Mouse (Mus musculus): ENCODE data around the gene Mlst8. TPM values are rescaled to one million over a fixed set of nuclear protein-coding genes. Genes with fewer than 3 reads are reported as not detected.
"Not testable (repeated sequence)": the region's sequence is repeated elsewhere in the genome, so short reads cannot be mapped to it uniquely, and the experiment has no call there.

The Mlst8 gene
- polyA plus RNA-seq, 2 experiments from 2014 or later, result 12.6 to 15.3 TPM

DNA sequence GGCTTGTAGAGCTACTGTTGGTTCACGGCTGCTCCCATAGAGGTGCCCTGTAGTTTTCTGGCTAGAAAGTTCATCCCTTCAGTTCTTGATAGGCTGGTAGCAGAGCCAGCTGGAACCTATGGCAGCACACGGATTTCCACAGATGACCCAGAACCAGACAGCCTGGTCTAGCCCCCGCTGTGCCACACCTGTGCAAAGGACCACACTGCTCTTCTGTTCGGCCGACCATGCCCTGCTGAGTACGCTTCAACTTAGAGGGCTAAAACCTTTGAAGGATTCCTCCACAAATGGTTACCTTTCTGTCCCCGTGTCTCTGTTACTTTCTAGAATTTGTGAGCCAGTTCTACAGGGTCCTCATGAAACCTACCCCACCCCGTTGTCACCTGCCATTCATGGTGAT, 53.6 kb downstream of the Mlst8 start:
- ATAC-seq, result not testable (repeated sequence)

DNA sequence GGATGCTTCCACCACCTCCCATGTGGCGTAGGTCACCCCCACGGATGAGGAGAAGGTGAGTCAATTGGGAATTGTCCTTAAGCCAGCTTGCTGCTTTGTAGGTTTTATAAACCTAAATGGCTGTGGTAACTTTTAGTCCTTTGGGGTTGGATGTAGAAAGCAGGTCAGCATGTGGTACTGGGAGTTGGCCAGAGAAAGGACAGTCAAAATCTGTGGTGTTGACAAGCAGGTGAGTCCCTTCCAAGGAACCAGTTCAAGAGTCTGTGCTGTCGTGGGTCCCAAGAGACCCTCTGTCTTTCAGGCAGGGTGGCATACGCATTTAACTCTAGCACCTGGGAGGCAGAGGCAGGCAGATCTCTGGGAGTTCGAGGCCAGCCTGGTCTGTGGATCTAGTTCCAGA, 54.4 kb downstream of the Mlst8 start:
- ATAC-seq, result no peak

Other genes with a start within 250 kb of the Mlst8 start
- 10 to 100 TPM in 1 of 2 experiments, 1 to 10 TPM in 1; 9.2 to 12.3 TPM for gene Ccnf, start 227.6 kb downstream of the Mlst8 start, polyA plus RNA-seq (2017; shearing (Covaris generic))
- under 1 TPM in 1 of 2 experiments, not detected in 1; 0.21 TPM for gene Abca17, start 128.0 kb downstream of the Mlst8 start, polyA plus RNA-seq (2017; shearing (Covaris generic))
- 10 to 100 TPM; 15.8 to 20.0 TPM for gene Abca3, start 127.1 kb downstream of the Mlst8 start, polyA plus RNA-seq (2017; shearing (Covaris generic))
- 100 to 1,000 TPM; 114 to 119 TPM for gene Rnps1, start 64.5 kb downstream of the Mlst8 start, polyA plus RNA-seq (2017; shearing (Covaris generic))
- 10 to 100 TPM; 57.0 to 77.2 TPM for gene Eci1, start 52.4 kb downstream of the Mlst8 start, polyA plus RNA-seq (2017; shearing (Covaris generic))
- gene Dnase1l2, start 36.0 kb downstream of the Mlst8 start, polyA plus RNA-seq (2017; shearing (Covaris generic)), result 1 to 10 TPM; 1.9 to 3.6 TPM
- 10 to 100 TPM; 22.6 to 37.5 TPM for gene E4f1, start 8.8 kb downstream of the Mlst8 start, polyA plus RNA-seq (2017; shearing (Covaris generic))
- 1 to 10 TPM; 3.3 to 6.2 TPM for gene Pgp, start 8.7 kb downstream of the Mlst8 start, polyA plus RNA-seq (2017; shearing (Covaris generic))
- gene Bricd5, start 5.2 kb downstream of the Mlst8 start, polyA plus RNA-seq (2017; shearing (Covaris generic)), result not detected
- gene Caskin1, start 9.5 kb upstream of the Mlst8 start, polyA plus RNA-seq (2017; shearing (Covaris generic)), result under 1 TPM; 0.10 to 0.17 TPM
- 10 to 100 TPM; 35.0 to 58.7 TPM for gene Traf7, start 48.9 kb upstream of the Mlst8 start, polyA plus RNA-seq (2017; shearing (Covaris generic))
- 1 to 10 TPM; 2.8 to 3.3 TPM for gene Rab26, start 55.1 kb upstream of the Mlst8 start, polyA plus RNA-seq (2017; shearing (Covaris generic))
- 10 to 100 TPM; 11.5 to 15.4 TPM for gene Pkd1, start 70.8 kb upstream of the Mlst8 start, polyA plus RNA-seq (2017; shearing (Covaris generic))
- gene Tsc2, start 153.6 kb upstream of the Mlst8 start, polyA plus RNA-seq (2017; shearing (Covaris generic)), result 10 to 100 TPM in 1 of 2 experiments, 1 to 10 TPM in 1; 9.8 to 24.1 TPM
- 1 to 10 TPM; 2.1 to 2.6 TPM for gene Nthl1, start 153.6 kb upstream of the Mlst8 start, polyA plus RNA-seq (2017; shearing (Covaris generic))
- gene Slc9a3r2, start 171.2 kb upstream of the Mlst8 start, polyA plus RNA-seq (2017; shearing (Covaris generic)), result not detected
- under 1 TPM in 1 of 2 experiments, not detected in 1; 0.66 TPM for gene Npw, start 179.4 kb upstream of the Mlst8 start, polyA plus RNA-seq (2017; shearing (Covaris generic))
- 1 to 10 TPM; 4.5 to 4.6 TPM for gene Zfp598, start 190.6 kb upstream of the Mlst8 start, polyA plus RNA-seq (2017; shearing (Covaris generic))
- 1 to 10 TPM in 1 of 2 experiments, under 1 TPM in 1; 0.43 to 1.2 TPM for gene Syngr3, start 210.9 kb upstream of the Mlst8 start, polyA plus RNA-seq (2017; shearing (Covaris generic))
- 10 to 100 TPM; 13.1 to 15.5 TPM for gene Gfer, start 217.1 kb upstream of the Mlst8 start, polyA plus RNA-seq (2017; shearing (Covaris generic))
- gene Noxo1, start 217.2 kb upstream of the Mlst8 start, polyA plus RNA-seq (2017; shearing (Covaris generic)), result 1 to 10 TPM; 1.4 to 1.5 TPM
- gene Tbl3, start 228.6 kb upstream of the Mlst8 start, polyA plus RNA-seq (2017; shearing (Covaris generic)), result 10 to 100 TPM; 23.6 to 46.2 TPM
- not detected for gene Rnf151, start 239.0 kb upstream of the Mlst8 start, polyA plus RNA-seq (2017; shearing (Covaris generic))
- gene Rps2, start 239.0 kb upstream of the Mlst8 start, polyA plus RNA-seq (2017; shearing (Covaris generic)), result 1,000 to 10,000 TPM in 1 of 2 experiments, 100 to 1,000 TPM in 1; 537 to 1,178 TPM
- 100 to 1,000 TPM; 226 to 265 TPM for gene Ndufb10, start 245.4 kb upstream of the Mlst8 start, polyA plus RNA-seq (2017; shearing (Covaris generic))
- gene Rpl3l, start 248.7 kb upstream of the Mlst8 start, polyA plus RNA-seq (2017; shearing (Covaris generic)), result not detected

Measured in activated CD4-positive, CD25-positive, alpha-beta regulatory T cell, adult 4 months (primary cell).